Mouse (Mus musculus) brain, embryonic 14.5 days (tissue): Measurements from ENCODE around the gene Krt82.
"Not testable (repeated sequence)": the region's sequence is repeated elsewhere in the genome, so short reads cannot be mapped to it uniquely, and the experiment has no call there.

Experiments
- CTCF ChIP-seq: fragments of 200-500 bp; IDR thresholded peaks from 2 replicates; pipeline ENCODE4 v1.5.1; 2012; ENCODE audit warnings: inconsistent platforms, mild to moderate bottlenecking, moderate library complexity, borderline replicate concordance; ENCODE audit not compliant: insufficient read depth, insufficient read length; ENCODE audit errors: extremely low read depth
- POLR2A ChIP-seq: fragments of 200-500 bp; IDR thresholded peaks from 2 replicates; pipeline ENCODE4 v1.6.1; 2012; ENCODE audit warnings: mild to moderate bottlenecking, inconsistent platforms, borderline replicate concordance; ENCODE audit not compliant: poor library complexity, insufficient read depth, insufficient read length, severe bottlenecking; ENCODE audit errors: extremely low read depth

DNA sequence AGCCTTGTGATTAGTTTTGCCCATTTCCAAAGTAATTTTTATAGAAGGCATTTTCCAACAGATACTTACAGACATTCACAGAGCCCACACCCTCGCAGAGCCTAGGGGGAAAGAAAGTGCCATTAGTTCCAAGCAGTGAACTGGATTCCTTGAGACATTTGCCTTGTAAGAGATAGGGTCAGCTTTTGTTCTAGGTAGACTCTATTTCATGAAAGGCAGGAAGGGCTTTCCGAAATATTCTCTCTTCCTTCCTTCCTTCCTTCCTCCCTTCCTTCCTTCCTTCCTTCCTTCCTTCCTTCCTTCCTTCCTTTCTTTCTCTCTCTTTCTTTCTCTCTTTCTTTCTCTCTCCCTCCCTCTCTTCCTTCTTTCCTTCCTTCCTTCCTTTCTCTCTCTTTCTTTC, 33.3 kb downstream of the Krt82 start, which contains the start of gene Gm49425:
- TF ChIP-seq CTCF, POLR2A: not testable (repeated sequence)
